Comparison of ENCODE assay signal across 12 mouse cellular contexts in the genomic region with DNA sequence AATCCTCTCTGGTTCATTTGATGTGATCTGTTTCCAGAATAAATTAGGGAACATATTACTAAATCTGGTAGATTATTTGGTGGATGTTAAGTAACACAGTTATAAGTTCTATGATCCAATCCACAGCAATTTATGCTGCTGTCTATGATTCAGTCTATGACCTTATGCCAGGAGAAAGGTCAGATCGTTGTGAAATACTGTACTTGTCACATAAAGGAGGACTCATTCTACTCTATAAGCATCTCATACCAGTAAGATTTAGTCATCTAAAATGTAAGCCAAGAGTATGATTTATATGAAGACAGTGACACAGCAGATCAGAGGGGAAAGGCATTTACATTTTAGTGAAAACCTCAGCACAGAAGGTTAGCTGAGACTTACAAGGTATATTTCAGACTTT.
"Had no signal": no experiment of that assay in that cellular context is flagged by ENCODE, and none has a peak within 500 bp of the region (broad histone marks: within the 10 kb centered on the region; RNA-seq: fewer than 3 reads in every experiment).

No protein-coding gene starts in this region.

- DNase-seq: left cerebral cortex, postnatal 4 days; liver; liver, embryonic 13.5 days; liver, postnatal 0 days; lung, adult 18-20 months; lung, adult 2 months; lung, embryonic 14.5 days; lung, postnatal 10 days; lung, postnatal 14 days; lung, postnatal 36 days; lung, postnatal 4 days; midbrain, embryonic 14.5 days had no signal
